Mouse (Mus musculus) stomach, postnatal 0 days (tissue): ENCODE measurements around the gene Agk. TPM values are rescaled to one million over a fixed set of nuclear protein-coding genes. Genes with fewer than 3 reads are reported as not detected.

ENCODE experiments used
- ATAC-seq: fragments of 200-750 bp; cut with Nextera tagmentation; 2 replicates; pipeline ENCODE4 v1.8.0; 2017; ENCODE audit not compliant: low FRiP score, low TSS enrichment
- DNase-seq: peaks from one replicate; pipeline ENCODE4 v3.0.0-alpha.2; 2016; ENCODE audit warnings: low spot score
- H3K27ac ChIP-seq: fragments of 300-500 bp; sonication (generic); replicated peaks from 2 replicates; pipeline ENCODE4 v1.5.1; 2014; ENCODE audit warnings: mild to moderate bottlenecking, control low read depth
- H3K27me3 ChIP-seq: fragments of 300-500 bp; sonication (generic); 2 replicates; pipeline ENCODE4 v1.6.1; 2014; ENCODE audit warnings: low read length; ENCODE audit not compliant: control insufficient read depth, insufficient read depth
- H3K36me3 ChIP-seq: fragments of 300-500 bp; sonication (generic); 2 replicates; pipeline ENCODE4 v1.6.1; 2014; ENCODE audit warnings: low read length, mixed read lengths; ENCODE audit not compliant: control insufficient read depth, insufficient read depth
- H3K4me1 ChIP-seq: fragments of 300-500 bp; sonication (generic); replicated peaks from 2 replicates; pipeline ENCODE4 v1.6.1; 2014; ENCODE audit warnings: antibody characterized with exemption; ENCODE audit not compliant: control insufficient read depth, insufficient read depth
- H3K4me2 ChIP-seq: fragments of 300-500 bp; sonication (generic); replicated peaks from 2 replicates; pipeline ENCODE4 v1.6.1; 2014; ENCODE audit warnings: low read depth, mild to moderate bottlenecking, control low read depth, moderate library complexity
- H3K4me3 ChIP-seq: fragments of 300-500 bp; sonication (generic); 2 replicates; pipeline ENCODE4 v1.5.1; 2014; ENCODE audit warnings: low read depth, low read length, control low read depth
- H3K9ac ChIP-seq: fragments of 300-500 bp; sonication (generic); 2 replicates; pipeline ENCODE4 v1.6.1; 2014; ENCODE audit warnings: mild to moderate bottlenecking, low read length, control low read depth, mixed read lengths
- H3K9me3 ChIP-seq: fragments of 300-500 bp; sonication (generic); 2 replicates; pipeline ENCODE4 v1.6.1; 2016; ENCODE audit warnings: low read length; ENCODE audit not compliant: control insufficient read depth
- CTCF ChIP-seq: IDR thresholded peaks from 2 replicates; pipeline ENCODE4 v1.5.1; 2016; ENCODE audit warnings: antibody characterized with exemption, low read depth, mild to moderate bottlenecking, moderate library complexity
- EP300 ChIP-seq: optimal IDR thresholded peaks from 2 replicates; pipeline ENCODE3; 2016; ENCODE audit warnings: antibody characterized with exemption
- WGBS: fragments of 180-500 bp; shearing (Covaris S2); extraction: QIAGEN DNeasy Blood & Tissue Kit; methylation state at CpG from one replicate; pipeline ENCODE4 v1.1.7; 2014; 5-methylcytosine and 5-hydroxymethylcytosine counted together
- polyA plus RNA-seq: library from polyadenylated mRNA; unstranded; fragments of >200 nt; fragmentation: Nextera tagmentation; extraction: Ambion mirVana; gene quantifications from 2 replicates; pipeline ENCODE4 v1.2.1, GENCODE M21; 2015

Gene Agk
- polyA plus RNA-seq, 1 experiment from 2014 or later: 15.7 TPM

DNA sequence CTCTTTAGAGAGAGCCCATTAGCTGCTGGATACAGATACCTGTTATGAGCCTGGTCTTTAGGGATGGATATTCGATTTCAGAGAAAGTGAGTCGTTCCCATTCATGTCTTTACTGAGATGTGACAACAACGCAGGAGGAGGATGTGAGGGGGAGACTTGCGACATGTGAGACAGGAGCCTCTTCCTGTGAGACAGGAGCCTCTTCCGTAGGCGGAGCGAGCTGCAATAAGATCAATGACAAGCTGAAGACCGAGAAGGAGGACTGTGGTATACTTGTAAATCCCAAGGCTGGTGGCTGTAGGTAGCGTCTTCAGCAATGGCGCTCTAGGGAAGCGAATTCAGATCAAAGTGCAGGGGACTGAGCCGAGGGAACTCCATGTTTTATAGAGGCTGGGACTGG, 114.8 kb downstream of the Agk start:
- ATAC-seq: no peak
- Histone ChIP-seq H3K27ac (no peak overlapping the region), H3K4me3 (no peak overlapping the region), H3K36me3 (no peaks in the 10 kb centered on the region), H3K27me3 (no peaks in the 10 kb centered on the region), H3K4me1 (no peaks in the 10 kb centered on the region), H3K9ac (no peak overlapping the region), H3K4me2 (no peak overlapping the region), H3K9me3 (no peaks in the 10 kb centered on the region)
- no peak for DNase-seq
- 42% methylated on average over 12 of the region's 12 CpGs for WGBS
- no peak for TF ChIP-seq CTCF
- no peak for TF ChIP-seq EP300

DNA sequence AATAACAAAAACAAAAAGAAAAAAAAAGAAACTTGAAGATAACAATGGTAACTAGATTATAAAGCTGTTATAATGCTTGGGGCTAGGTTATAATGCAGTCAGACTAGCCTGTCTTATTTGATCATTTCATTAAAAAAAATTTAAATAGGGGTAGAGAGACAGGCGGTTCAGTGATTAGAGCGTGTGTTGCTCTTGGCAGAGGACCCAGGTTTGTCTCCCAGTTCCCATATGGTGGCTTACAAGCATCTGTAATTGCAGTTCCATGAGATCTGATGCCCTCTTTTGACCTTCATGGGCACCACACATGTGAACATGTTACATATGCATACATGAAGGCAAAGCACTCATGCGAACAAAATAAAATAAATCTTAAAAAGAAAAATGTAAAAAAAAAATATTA, 116.3 kb downstream of the Agk start:
- no peak for TF ChIP-seq CTCF
- TF ChIP-seq EP300: no peak
- no peak overlapping the region for H3K4me3 ChIP-seq
- WGBS: 75% methylated on average over 3 of the region's 3 CpGs

DNA sequence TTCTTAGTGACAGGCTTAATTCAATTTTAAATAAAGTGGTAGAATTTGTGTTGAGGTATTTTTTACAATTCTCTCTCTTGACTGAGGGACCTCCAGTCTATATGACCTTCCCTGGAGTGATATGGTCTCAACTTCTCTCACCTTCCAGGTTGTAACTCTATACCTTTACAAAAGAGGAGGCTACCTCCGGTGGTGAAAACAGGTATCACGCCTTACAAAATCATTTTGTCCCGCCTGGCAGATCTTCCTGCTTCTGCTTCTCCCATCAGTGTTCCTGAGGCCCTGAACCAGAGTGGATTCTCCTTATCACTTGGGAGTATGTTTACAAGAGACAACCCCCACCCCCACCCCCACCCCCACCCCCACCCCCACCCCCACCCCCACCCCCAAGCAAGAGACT, 116.8 kb downstream of the Agk start:
- Histone ChIP-seq H3K9me3 (no peaks in the 10 kb centered on the region), H3K9ac (no peak overlapping the region), H3K27ac (no peak overlapping the region), H3K4me1 (no peaks in the 10 kb centered on the region), H3K36me3 (no peaks in the 10 kb centered on the region), H3K4me2 (no peak overlapping the region), H3K27me3 (no peaks in the 10 kb centered on the region), H3K4me3 (no peak overlapping the region)
- whole genome bisulfite sequencing: 24% methylated on average over 3 of the region's 3 CpGs
- no peak for ATAC-seq
- no peak for DNase-seq
- TF ChIP-seq CTCF: peak; percentile 49
- TF ChIP-seq EP300: no peak

More for the DNA sequence above, 116.3 kb downstream of the Agk start:
- no peak overlapping the region for H3K9ac ChIP-seq
- no peaks in the 10 kb centered on the region for H3K27me3 ChIP-seq
- no peak for DNase-seq
- no peak overlapping the region for H3K27ac ChIP-seq
- no peak for ATAC-seq
- no peaks in the 10 kb centered on the region for H3K4me1 ChIP-seq
- H3K36me3 ChIP-seq: no peaks in the 10 kb centered on the region
- no peaks in the 10 kb centered on the region for H3K9me3 ChIP-seq
- H3K4me2 ChIP-seq: no peak overlapping the region

DNA sequence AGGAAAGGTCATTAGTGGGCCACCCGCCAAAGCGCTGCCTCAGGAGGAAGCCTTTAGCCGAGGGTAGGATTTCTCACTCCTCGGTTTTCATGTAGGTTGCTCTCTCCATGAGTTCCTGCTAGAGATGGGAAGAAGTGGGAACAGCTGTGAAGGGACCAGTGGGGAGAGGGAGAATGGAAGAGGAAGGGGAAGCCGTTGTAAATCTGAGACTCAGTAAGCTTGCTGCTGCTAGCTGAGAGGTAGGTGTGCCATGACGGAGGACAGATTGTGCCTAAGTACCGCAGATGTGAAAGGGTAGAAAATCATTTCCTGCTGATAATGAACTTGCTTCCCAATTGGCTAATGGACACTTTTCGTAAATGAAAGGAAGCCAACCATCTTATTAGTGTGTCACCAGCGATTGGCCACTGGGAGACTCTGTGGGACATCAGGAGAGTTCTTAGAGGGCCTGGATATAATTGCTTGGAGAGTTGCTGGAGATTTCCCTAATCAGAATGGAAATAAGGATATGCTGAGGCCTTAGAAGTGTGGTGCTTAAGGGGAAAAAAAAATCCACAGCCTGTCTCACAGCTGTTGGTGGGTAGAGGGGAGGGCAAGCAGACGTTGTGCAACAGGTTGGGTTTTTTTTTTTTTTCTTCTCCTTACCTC, 118.4 kb downstream of the Agk start:
- no peak overlapping the region for H3K4me2 ChIP-seq
- no peak overlapping the region for H3K9ac ChIP-seq
- H3K36me3 ChIP-seq: no peaks in the 10 kb centered on the region
- TF ChIP-seq CTCF (no peak), EP300 (no peak)
- no peaks in the 10 kb centered on the region for H3K4me1 ChIP-seq
- H3K27me3 ChIP-seq: no peaks in the 10 kb centered on the region
- ATAC-seq (no peak), DNase-seq (no peak)
- no peaks in the 10 kb centered on the region for H3K9me3 ChIP-seq
- 35% methylated on average over 10 of the region's 10 CpGs for WGBS
- H3K4me3 ChIP-seq: no peak overlapping the region
- H3K27ac ChIP-seq: no peak overlapping the region

Other genes starting within 250 kb of the Agk start
- 11.0 TPM in 2 replicates for gene E330009J07Rik, start 111.0 kb downstream of the Agk start, polyA plus RNA-seq
- 0.05 TPM in 1 of 2 replicates, not detected in the other for gene Wee2, start 113.9 kb downstream of the Agk start, polyA plus RNA-seq
- gene Ssbp1, start 146.2 kb downstream of the Agk start, polyA plus RNA-seq: 89.2 and 93.6 TPM in 2 replicates
- gene Tas2r137, start 166.1 kb downstream of the Agk start, polyA plus RNA-seq: not detected in 2 replicates
- 0.10 TPM in 1 of 2 replicates, not detected in the other for gene Tas2r108, start 168.4 kb downstream of the Agk start, polyA plus RNA-seq
- not detected in 2 replicates for gene Prss37, start 194.3 kb downstream of the Agk start, polyA plus RNA-seq
- gene Olfr461, start 229.9 kb downstream of the Agk start, polyA plus RNA-seq: 0.04 TPM in 1 of 2 replicates, not detected in the other
- not detected in 2 replicates for gene Olfr460, start 244.3 kb downstream of the Agk start, polyA plus RNA-seq